Mouse (Mus musculus) adrenal gland, postnatal 25 days (tissue): ENCODE data around the gene Kptn. TPM values are rescaled to one million over a fixed set of nuclear protein-coding genes. Genes with fewer than 3 reads are reported as not detected.

Source experiments
- DNase-seq: peaks from one replicate; pipeline ENCODE4 v3.0.0; 2021; ENCODE audit warnings: mixed read lengths
- total RNA-seq: library from RNA; stranded (reverse); gene quantifications from 2 replicates; pipeline ENCODE4 v1.2.3, GENCODE M21; 2021

Gene Kptn
- total RNA-seq, 1 experiment from 2014 or later: 26.7 TPM

DNA sequence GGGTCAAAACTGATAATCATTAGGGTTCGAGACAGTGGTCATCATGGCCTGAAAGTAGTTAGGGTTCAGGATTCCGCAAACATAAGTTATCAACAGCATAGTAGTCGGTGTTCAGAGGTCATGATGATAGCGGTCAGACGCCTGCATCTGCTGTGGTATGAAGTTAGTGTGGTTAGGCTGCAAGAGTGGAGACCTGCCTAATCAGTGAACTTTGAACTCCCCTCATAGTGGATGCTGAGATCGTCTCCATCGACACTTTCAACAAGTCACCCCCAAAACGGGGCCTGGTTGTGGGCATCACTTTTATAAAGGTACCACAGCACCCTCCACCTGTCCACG, 536 bp downstream of the Kptn start:
- no peak for DNase-seq

DNA sequence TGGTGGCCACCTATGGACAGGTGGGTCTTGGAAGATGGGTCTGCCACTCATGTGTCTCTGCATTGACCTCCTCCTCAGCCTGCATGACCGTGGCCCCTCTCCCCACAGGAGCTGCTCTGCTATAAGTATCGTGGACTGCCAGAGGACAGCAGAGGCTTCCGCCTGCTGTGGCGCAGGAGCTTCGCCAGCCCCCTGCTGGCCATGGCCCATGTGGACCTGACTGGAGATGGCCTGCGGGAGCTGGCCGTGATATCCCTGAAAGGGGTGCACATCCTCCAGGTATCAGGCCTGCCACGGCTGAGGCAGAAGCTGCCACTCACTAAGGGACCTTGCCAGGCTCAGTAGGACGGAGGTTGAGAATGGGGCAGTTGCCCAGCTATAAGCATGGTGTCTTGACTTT, 6.1 kb downstream of the Kptn start:
- no peak for DNase-seq

DNA sequence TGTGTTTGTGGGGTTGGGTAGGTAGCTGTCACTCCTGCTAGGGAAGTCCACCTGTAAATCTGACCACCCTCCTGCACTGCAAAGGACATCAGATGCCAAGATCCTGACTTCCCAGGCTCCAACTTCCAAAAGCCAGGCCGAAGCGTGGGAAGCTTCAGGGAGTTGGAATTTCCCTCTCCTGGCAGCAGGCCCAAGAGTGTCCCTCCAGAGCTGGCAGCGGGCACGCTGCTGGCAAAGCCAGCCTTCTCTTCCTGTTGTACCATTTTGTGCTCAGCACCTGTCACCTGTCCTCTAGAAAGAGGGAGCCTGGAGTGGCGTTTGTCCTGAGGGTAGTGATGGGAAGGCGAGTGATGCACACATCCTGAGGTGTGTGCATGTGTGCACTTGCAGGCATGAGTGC, 8.6 kb downstream of the Kptn start:
- peak; percentile 42 for DNase-seq

DNA sequence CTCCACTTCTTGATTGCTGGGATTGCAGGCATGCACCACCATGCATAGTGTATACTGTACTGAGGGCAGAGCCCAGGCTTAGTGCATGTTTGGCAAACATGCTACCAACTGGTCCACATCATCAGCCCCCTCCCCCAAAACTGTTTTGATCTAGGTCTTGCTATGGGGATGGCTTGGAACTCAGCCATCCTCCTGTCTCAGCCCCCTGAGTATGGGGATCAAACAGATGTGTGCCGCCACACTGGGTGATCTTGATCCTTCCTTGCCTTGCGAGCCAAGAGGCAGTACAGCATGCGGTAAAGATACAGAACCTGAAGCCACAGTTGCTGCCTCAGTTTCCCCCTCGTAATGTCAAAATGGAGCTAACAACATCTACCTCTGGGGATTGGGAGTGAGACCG, 9.2 kb downstream of the Kptn start:
- no peak for DNase-seq

DNA sequence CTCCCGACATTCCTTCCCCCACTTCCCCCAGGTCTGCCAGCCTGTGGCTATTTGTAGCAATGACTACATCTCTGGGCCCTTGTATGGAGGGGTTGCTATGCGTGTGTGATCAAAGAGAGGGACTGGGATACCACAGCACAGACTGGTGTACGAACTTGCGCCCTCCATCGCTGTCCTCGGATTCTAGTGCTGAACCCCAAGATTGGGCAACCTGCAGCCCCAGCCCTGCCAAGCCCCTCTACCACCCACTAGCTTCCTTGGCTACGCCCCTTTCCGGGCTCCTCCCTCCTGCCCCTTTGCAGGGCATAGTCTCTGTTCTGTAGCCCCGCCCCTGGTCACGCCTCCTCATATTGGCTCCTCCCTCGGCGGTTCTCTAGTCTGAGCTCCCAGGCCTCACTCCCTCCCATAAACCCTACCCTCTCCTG, 9.7 kb downstream of the Kptn start, which contains the start of gene Slc8a2:
Gene Slc8a2, plus strand, starts transcription at position 406 of the 425 bp plus-strand sequence.
- DNase-seq: peak; percentile 69

DNA sequence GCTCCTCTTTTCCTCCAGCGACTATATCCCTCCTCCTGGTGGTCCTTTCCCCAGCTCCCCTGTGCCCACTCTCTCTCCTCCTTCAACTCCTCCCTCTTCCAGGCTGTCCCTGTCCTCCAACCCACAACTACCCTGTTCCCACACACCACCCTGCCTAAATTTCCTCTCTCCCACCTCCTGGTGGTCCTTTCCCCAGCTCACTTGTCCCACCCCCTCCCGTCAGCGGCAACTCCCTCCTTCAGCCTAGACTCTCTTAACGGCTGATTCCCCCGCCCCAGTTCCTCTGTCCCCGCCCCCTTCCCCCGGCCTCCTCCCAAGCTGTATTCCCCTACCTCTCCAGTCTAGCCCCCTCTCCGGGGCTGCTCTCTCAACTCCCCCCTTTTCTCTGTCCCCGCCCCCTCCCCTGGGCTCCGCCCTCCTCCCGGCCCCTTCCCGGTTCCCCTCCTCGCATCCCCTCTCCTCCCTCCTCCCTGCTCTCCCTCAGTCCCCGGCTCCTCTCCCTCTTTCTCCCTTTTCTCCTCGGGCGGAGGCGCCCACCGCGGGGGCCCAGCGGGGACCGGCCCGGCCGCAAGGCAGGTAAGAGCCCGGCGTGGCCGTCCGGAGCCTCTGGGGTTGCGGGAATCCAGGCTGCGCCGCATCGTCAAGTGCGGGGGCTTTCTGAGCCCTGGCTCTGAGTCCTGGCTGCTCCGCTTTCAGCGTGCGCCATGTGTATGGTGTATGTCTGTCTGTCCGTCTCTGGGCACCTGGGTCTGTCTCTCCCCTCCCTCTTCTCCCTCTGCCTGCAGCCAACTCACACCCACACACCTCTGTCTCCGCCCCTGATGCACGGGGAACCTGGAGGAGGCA, 10.4 kb downstream of the Kptn start:
- DNase-seq: peak; percentile 44

DNA sequence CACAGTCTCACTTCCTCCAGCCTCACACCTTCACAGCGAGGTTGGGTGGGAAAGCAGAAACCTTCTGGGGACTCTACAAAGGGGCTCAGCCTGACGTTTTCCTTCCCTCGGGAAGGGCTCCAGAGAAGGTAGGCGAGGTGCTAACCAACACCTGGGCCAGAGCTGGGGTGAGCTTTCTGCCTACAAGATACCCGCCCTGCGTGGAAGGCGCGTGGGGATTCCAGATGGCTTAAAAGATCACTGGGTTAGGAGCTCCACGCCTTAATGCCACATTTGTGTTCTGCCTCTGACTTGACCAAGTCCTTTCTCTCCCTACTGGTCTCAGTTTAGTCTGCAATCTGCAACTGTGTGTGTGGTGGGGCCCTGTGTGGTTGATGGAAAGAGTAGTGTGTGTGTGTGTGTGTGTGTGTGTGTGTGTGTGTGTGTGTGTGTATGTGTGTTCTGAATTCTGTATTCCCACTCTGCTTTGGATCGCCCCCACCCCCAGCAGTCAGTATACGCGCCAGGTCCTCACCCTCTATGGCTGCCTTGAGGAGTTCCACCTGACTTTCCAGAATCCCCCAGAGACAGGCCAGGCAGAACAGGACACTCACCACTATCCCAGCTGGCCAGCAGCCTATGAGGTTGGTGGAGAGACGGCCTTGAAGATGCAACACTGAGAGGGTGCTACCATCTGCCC, 11.4 kb downstream of the Kptn start:
- no peak for DNase-seq

DNA sequence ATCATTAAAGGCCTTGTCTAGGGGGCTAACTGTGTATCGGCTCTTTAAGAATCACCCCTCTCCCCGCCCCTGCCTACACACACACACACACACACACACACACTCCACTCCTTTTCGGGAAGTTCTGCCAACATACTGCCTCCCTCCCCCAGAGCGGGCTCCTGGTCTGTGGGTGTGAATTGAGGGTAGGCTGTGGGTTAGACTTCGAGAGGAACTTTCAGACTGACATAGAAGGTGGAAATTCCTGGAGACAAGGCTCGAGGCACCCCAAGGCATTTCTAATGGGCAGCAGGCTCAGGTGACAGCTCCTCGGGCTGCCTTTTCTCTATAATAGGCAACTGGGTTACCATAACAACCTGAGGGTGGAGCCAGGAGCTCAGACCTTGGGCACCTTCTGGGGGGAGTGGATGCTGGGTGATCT, 12.5 kb downstream of the Kptn start:
- no peak for DNase-seq

DNA sequence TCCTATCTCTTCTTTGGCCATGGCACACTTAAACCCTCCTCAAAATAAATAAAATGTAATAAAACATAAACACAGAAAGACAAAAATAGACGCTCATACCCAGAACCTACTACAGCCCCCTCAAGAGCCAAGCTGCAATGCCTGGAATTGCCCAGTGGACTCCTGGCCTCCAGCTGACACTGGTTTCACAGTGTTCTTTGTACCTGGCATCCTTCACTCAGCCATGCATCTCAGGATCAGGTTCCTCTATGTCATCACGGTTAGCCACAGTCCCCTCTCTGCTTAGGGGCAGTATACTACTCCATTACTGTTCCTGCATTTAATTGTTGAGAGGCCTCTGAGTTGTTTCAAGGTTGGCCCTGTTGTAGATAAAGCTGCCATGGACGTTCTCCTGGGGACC, 13.2 kb downstream of the Kptn start:
- no peak for DNase-seq

DNA sequence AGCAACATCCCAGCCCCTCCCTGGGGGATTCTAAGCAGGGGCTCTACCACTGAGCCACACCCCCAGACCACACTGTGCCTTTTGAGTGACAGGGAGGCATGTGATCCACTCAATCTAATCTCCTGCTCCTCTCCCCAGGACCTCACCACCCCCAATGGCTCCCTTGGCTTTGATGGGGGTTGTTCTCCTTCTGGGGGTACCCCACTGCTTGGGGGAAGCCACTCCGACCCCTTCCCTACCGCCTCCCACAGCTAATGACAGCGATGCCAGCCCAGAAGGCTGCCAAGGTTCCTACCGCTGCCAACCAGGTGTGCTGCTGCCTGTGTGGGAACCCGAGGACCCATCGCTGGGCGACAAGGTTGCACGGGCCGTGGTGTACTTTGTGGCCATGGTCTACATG, 14.0 kb downstream of the Kptn start:
- no peak for DNase-seq

DNA sequence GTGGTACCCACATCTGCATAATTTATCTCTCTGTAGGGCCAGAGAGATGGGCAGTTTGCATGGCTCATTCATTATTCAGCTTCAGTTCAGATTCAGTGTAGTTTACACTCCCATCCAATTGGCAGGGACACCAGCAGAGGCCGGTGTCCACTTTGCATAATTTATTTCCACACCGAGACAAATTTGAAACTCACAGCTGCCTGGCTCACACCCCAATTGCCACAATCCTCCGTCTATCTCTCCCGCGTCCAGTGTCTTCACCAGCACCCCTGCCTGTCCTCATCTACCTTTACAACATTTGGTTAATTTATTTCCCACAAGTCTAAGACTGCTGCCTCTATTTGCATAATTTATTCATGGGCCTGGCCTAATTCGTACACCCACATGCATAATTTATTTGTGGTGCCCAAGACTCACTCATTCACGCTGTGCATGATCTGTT, 15.3 kb downstream of the Kptn start:
- no peak for DNase-seq

DNA sequence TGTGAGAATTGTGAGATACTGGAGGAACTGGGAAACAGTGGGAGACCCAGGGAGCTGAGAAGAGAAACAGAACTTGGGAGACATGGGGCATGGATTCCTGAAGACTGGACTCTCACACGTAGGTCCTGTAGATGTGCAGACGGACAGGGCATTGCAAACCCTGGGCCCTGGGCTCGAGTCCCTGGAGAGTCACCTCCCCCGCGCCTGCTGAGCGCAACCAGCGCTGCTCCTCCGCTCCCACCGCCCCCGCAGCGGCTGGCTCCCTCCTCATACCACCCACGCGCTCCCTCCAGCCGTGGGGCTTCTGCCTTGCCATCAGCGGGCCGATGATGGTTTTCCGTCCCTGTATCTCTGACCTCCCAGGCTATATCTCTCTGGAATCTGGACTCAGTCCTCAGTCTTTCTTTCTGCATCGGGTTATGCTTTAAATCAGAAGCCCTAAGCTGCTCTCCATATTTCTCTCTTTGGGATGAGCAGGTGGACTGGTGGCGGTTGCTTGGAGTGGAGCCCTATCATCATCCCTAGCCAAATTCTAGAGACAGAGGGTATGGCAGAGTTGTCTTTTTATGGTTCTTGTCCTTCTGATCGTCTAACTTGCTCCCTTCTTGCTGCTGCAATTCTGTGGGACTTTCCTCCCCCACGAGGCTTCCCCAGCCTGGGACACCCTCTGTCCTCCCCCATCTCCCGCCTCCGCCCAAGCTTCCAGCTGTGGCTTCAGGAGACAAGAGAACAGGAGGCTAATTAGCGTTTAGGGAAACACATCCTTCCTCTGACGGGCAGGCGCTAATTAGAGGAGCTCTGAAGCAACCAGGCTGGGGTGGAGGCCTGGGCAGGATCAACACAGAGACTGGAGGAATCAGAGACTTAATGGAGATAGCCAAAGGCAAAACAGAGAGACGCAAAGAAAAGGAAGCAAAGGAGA, 27.1 kb downstream of the Kptn start:
- no peak for DNase-seq

DNA sequence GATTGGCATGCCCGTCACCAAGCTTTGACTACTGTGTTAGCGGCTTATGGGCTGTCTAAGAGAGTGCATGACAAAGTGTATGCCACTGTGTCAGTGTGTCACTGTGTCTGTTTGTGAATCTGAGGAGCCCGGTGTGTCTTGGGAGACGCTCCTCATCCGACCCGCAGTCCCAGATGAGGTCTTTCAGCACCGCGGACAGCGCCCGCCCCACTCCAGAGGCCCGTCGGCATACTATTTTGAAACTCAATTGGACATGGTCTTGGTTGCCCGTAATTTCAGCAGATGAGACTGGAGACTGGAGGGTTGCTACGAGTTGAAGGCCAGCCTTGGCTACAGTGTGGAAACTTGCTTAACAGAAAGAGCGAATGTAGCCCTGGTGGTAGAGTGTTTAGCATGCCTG, 27.9 kb downstream of the Kptn start:
- peak; percentile 76 for DNase-seq

DNA sequence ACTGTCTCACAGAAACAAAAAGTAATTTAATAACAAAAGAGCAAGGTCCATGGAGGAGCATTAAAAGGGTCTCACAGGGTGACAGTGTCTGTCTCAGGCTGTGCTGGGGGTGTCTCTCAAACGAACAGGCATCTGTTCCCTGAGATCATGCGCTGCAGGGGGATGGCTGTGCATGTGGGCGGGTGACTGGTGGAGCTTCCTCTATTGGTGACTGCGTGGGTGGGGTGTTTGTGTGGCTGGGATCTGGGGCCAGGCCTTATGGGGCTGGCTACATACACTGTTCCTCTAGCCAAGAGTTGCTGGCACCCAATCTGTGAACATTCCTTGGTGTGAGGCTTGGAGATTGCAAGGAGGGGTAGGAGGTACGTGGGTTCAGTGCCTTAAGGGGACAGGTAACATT, 29.5 kb downstream of the Kptn start:
- DNase-seq: no peak

DNA sequence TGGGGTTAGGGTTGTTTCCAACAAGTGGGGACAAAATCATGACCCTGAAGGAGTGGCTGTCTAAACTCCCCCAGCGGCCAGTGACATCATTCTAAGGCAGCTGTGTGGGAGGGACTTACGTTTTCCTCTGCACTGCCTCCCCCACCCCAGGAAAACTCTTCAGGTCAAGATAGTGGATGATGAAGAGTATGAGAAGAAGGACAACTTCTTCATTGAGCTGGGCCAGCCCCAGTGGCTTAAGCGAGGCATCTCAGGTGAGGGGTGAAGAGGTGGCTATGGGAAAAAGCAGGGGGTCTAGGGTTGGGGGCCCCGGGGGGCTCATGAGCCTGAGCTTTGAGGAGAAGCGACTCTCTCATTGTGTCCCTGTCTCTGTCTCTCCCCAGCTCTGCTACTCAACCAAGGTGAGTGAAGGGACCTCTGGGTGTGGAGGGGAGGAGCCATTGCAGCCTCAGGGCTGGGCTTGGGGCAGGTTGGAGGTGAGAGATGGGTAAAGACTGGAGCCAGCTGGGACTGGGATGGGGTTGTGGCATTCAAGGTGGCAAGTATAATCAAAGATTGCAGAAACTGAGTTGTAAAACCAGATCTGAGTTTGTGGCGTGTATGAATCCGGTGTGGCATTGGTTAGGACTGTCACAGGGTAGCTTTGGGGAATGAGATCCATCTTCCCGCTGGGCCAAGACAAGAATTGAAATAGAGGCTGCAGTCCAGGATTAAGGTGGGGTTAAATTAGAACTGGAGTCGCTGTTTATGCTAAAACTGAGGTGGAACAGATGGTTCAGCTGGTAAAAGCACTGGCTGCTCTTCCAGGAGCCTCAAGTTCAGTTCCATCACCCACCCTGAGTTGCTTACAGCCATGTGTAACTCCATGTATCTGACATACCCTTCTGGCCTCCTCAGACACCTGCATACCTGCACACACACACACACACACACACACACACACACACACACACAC, 30.8 kb downstream of the Kptn start:
- no peak for DNase-seq

DNA sequence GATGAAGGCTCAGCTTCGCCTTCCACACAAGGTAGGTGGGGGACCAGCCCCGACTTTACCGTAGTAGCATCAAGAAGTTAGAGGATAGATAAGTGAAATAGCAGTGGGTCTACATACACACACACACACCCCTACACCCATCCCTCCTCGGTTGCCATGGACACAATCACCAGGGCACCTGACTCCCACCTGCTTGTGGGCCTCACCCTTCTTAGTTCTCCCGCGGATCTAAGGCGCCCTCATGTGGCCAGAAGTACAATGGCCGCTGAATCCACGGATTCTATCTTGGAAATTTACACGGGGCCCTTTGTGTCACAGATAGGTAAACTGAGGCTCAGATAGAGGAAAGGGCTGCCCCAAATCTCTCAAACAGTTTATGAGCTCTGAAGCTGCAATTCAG, 33.8 kb downstream of the Kptn start:
- DNase-seq: peak; percentile 50

DNA sequence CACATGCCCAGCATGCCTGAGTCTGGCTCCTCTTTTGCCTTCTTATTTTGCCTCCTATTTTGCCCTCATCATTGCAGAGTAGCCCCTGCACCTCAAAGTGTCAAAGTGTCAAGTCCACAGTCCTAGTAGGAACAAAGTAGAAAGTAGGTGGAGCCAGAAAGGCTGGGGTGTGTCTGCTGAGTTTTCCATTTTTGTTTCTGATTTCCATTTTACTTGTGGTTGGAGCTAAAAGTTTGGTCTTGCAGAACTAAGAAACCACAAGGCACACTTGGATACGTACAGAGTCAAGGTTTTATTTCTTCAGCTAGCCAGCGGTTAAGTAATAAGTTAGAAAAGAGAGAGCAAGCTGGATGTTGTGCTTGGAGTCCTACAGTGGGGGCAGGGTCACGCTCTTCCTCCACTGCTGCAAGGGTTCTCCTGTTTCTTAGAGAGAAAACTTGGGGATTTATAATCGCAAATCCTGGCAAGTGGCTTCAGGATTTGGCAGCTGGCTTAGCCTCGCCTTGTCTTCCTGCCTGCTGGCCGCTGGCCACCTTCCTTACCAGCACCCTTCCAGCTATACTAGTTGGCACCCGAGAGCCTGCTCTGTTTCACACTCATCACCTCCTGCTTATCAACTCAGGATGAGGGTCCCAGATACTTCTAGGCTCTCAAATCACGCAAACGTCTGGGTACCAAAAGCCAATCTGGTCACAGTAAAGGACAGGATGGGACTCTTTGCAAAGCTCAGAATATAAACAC, 35.6 kb downstream of the Kptn start:
- DNase-seq: no peak

DNA sequence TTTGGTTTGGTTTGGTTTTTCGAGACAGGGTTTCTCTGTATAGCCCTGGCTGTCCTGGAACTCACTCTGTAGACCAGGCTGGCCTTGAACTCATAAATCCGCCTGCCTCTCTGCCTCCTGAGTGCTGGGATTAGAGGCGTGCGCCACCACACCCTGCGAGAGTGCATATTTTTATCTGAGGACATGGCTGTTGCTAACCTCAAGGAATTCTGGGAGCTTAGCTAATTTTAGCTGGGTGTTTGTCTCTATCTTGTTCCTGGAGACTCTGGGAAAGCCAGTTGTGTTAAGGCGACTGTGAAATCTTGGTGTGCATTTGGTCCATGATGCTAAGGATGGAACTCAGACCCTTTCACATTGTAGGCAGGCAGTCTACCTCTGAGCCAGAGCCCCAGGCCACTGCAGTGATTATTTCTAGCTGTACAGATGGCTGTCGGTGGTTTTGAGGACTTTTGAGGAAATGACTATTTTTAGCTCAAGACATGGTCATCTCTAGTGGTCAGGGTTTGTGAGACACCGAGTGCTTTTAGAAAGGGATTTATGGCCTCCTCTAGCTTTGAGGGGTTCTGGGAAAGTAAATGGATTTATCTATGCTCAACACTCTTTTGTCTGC, 36.5 kb downstream of the Kptn start:
- no peak for DNase-seq

DNA sequence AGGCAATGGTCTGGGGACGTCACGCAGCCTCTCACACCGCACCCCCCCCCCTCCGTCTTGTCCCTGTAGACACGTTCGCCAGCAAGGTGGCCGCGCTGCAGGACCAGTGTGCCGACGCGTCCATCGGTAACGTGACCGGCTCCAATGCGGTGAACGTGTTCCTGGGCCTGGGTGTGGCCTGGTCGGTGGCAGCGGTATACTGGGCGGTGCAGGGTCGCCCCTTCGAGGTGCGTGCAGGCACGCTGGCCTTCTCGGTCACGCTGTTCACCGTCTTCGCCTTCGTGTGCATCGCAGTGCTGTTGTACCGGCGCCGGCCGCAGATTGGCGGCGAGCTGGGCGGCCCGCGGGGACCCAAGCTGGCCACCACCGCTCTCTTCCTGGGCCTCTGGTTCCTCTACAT, 39.0 kb downstream of the Kptn start:
- no peak for DNase-seq

DNA sequence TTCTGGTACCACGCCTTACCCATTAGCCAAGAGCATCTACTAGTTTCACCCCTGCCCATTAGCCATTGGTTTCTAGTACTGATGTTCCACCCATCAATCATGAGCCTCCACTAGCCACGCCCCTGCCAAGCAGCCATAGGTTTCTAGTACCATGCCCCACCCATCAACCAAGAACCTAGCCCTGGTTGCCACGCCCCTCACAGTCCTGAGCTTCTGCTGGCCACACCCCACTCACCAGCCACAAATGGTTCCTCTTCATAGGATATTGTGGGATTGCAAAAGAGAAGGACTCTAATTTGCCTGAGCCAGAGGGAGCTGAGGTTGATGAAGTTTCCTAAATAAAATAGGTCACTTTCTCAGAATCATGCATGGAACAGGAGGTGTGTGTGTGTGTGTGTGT, 41.0 kb downstream of the Kptn start:
- no peak for DNase-seq
